Mouse (Mus musculus): Measurements from ENCODE around the gene Gucy1b1. TPM values are rescaled to one million over a fixed set of nuclear protein-coding genes. Genes with fewer than 3 reads are reported as not detected.

Gucy1b1 gene
- polyA plus RNA-seq, 1 experiment, result 2.4 TPM

- H3K36me3 ChIP-seq (ENCODE audit: control insufficient read depth, insufficient read depth, low read length), result no peaks in the 10 kb centered on the region
- 90% methylated on average over 1 of the region's 1 CpGs for WGBS
- TF ChIP-seq CTCF (IDR thresholded peaks at IDR 0.05; ENCODE audit: extremely low read depth, insufficient read length, insufficient replicate concordance, low read depth, low read length) (no peak), POLR2A (IDR thresholded peaks at IDR 0.05; ENCODE audit: low read depth, low read length) (no peak)
These were observed 67.5 kb downstream of the Gucy1b1 start for GRCm38 (mm10) chr3:82007002-82007401.

DNA sequence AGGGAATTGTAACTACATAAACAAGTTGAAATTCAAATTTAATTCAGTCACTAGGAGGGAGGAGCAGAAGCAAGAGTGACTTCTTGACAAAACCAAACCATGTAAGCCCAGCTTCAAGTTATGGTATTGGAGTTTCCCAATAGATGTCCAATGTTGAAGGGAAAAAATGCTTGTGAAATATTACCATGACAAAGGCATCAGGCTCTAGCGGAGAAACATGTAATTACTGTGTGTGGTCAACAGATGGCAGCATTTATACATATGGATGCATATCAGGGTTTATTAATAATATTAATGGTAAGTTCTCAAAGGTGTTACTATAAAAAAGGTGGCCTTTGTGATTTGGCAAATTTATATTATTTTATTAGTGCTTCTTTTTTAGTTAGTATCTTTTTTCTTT lies 78.5 kb downstream of the Gucy1b1 start:
- Histone ChIP-seq H3K4me3 (ENCODE audit: low read depth, low read length) (no peak overlapping the region), H3K27me3 (ENCODE audit: control insufficient read depth, insufficient read depth, low read length) (no peaks in the 10 kb centered on the region), H3K36me3 (ENCODE audit: control insufficient read depth, insufficient read depth, low read length) (no peaks in the 10 kb centered on the region), H3K27ac (ENCODE audit: insufficient read depth, low read depth, low read length) (no peak overlapping the region), H3K4me1 (ENCODE audit: control insufficient read depth, insufficient read depth, insufficient read length, low read length) (no peaks in the 10 kb centered on the region)
- WGBS, result 0% methylated on average over 1 of the region's 1 CpGs
- TF ChIP-seq CTCF (IDR thresholded peaks at IDR 0.05; ENCODE audit: extremely low read depth, insufficient read length, insufficient replicate concordance, low read depth, low read length) (no peak), POLR2A (IDR thresholded peaks at IDR 0.05; ENCODE audit: low read depth, low read length) (no peak)

More at GRCm38 (mm10) chr3:82007002-82007401, 67.5 kb downstream of the Gucy1b1 start:
- no peaks in the 10 kb centered on the region for H3K27me3 ChIP-seq (ENCODE audit: control insufficient read depth, insufficient read depth, low read length)
- H3K27ac ChIP-seq (ENCODE audit: insufficient read depth, low read depth, low read length), result no peak overlapping the region
- no peaks in the 10 kb centered on the region for H3K4me1 ChIP-seq (ENCODE audit: control insufficient read depth, insufficient read depth, insufficient read length, low read length)
- H3K4me3 ChIP-seq (ENCODE audit: low read depth, low read length), result no peak overlapping the region

GRCm38 (mm10) chr3:81995371-81995770 lies 79.1 kb downstream of the Gucy1b1 start:
- 23% methylated on average over 4 of the region's 4 CpGs for WGBS
- no peak overlapping the region for H3K27ac ChIP-seq (ENCODE audit: insufficient read depth, low read depth, low read length)
- H3K36me3 ChIP-seq (ENCODE audit: control insufficient read depth, insufficient read depth, low read length), result no peaks in the 10 kb centered on the region
- no peak for TF ChIP-seq CTCF (IDR thresholded peaks at IDR 0.05; ENCODE audit: extremely low read depth, insufficient read length, insufficient replicate concordance, low read depth, low read length)
- TF ChIP-seq POLR2A (IDR thresholded peaks at IDR 0.05; ENCODE audit: low read depth, low read length), result no peak
- no peak overlapping the region for H3K4me3 ChIP-seq (ENCODE audit: low read depth, low read length)
- H3K27me3 ChIP-seq (ENCODE audit: control insufficient read depth, insufficient read depth, low read length), result no peaks in the 10 kb centered on the region
- no peaks in the 10 kb centered on the region for H3K4me1 ChIP-seq (ENCODE audit: control insufficient read depth, insufficient read depth, insufficient read length, low read length)

DNA sequence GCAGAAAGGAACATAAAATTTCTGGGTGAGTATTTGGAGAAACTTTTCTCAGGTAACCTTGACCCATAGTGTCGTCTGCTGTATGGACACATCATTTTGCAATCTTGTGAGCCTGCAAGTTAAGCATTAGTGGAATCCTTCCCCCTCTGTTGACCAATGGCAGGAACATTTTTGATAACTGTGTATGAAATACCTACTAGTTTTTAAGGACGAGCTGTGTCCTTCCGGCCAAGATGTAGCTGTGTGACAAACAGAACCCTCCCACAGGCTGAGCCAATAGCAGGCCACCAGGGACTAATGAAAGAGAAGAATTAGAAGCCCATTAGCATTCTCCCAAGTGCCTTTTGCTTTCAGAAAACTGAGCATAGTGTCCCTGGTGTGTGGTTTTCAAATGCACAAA lies 84.0 kb downstream of the Gucy1b1 start:
- H3K27me3 ChIP-seq (ENCODE audit: control insufficient read depth, insufficient read depth, low read length), result no peaks in the 10 kb centered on the region
- 62% methylated on average over 3 of the region's 3 CpGs for WGBS
- no peak overlapping the region for H3K27ac ChIP-seq (ENCODE audit: insufficient read depth, low read depth, low read length)
- H3K4me3 ChIP-seq (ENCODE audit: low read depth, low read length), result no peak overlapping the region
- no peaks in the 10 kb centered on the region for H3K4me1 ChIP-seq (ENCODE audit: control insufficient read depth, insufficient read depth, insufficient read length, low read length)
- TF ChIP-seq POLR2A (IDR thresholded peaks at IDR 0.05; ENCODE audit: low read depth, low read length) (no peak), CTCF (IDR thresholded peaks at IDR 0.05; ENCODE audit: extremely low read depth, insufficient read length, insufficient replicate concordance, low read depth, low read length) (no peak)
- H3K36me3 ChIP-seq (ENCODE audit: control insufficient read depth, insufficient read depth, low read length), result no peaks in the 10 kb centered on the region

DNA sequence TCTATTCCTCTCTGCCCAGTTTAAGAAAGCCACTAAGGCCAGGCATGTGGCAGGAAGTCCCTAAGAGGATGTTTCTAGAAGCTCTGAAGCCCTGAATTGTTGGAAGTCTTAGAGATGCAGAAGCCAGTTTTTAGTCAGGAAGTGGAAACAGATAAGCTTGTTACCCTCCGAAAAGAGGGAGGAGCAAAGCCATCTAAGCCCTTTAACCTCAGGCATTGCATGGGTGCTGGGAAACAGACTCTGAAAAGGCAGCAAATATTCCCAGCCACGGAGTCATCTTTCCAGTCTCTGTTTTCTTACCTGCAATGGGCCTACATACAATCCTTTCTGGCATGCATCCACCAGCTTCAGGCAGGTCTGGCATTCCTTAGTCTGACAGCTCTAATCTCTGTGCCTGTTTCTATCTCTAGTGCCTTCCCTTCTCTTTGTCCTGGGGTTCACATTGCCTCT lies 84.8 kb downstream of the Gucy1b1 start:
- Histone ChIP-seq H3K27ac (ENCODE audit: insufficient read depth, low read depth, low read length) (no peak overlapping the region), H3K4me1 (ENCODE audit: control insufficient read depth, insufficient read depth, insufficient read length, low read length) (no peaks in the 10 kb centered on the region), H3K27me3 (ENCODE audit: control insufficient read depth, insufficient read depth, low read length) (no peaks in the 10 kb centered on the region), H3K4me3 (ENCODE audit: low read depth, low read length) (no peak overlapping the region), H3K36me3 (ENCODE audit: control insufficient read depth, insufficient read depth, low read length) (no peaks in the 10 kb centered on the region)
- TF ChIP-seq CTCF (IDR thresholded peaks at IDR 0.05; ENCODE audit: extremely low read depth, insufficient read length, insufficient replicate concordance, low read depth, low read length), result no peak
- TF ChIP-seq POLR2A (IDR thresholded peaks at IDR 0.05; ENCODE audit: low read depth, low read length), result no peak
- 27% methylated on average over 2 of the region's 2 CpGs for WGBS

GRCm38 (mm10) chr3:81987628-81988027 lies 86.9 kb downstream of the Gucy1b1 start:
- TF ChIP-seq CTCF (IDR thresholded peaks at IDR 0.05; ENCODE audit: extremely low read depth, insufficient read length, insufficient replicate concordance, low read depth, low read length), result no peak
- TF ChIP-seq POLR2A (IDR thresholded peaks at IDR 0.05; ENCODE audit: low read depth, low read length), result no peak
- H3K36me3 ChIP-seq (ENCODE audit: control insufficient read depth, insufficient read depth, low read length), result no peaks in the 10 kb centered on the region
- H3K4me3 ChIP-seq (ENCODE audit: low read depth, low read length), result no peak overlapping the region
- no peak overlapping the region for H3K27ac ChIP-seq (ENCODE audit: insufficient read depth, low read depth, low read length)
- no peaks in the 10 kb centered on the region for H3K4me1 ChIP-seq (ENCODE audit: control insufficient read depth, insufficient read depth, insufficient read length, low read length)
- WGBS, result 91% methylated on average over 3 of the region's 3 CpGs
- H3K27me3 ChIP-seq (ENCODE audit: control insufficient read depth, insufficient read depth, low read length), result no peaks in the 10 kb centered on the region

DNA sequence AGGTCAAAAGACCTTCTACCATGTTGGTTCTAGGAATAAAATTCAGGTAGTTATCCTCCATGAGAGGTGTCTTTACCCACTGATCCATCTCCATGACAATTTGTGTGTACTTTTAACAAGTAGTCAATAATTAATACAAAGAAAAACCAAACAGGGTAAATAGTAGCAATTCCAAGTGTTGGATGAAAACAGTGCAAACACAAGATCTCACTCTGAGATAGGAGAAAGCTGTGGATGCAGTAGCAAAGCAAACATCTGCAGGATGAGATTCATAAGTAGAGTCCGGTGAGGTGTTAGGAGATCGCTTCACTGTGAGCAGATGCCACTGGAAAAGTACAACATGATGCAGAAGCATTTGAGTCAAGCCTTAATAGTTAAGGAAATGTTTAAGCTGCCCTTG lies 88.4 kb downstream of the Gucy1b1 start:
- no peak for TF ChIP-seq CTCF (IDR thresholded peaks at IDR 0.05; ENCODE audit: extremely low read depth, insufficient read length, insufficient replicate concordance, low read depth, low read length)
- no peak for TF ChIP-seq POLR2A (IDR thresholded peaks at IDR 0.05; ENCODE audit: low read depth, low read length)
- no peaks in the 10 kb centered on the region for H3K4me1 ChIP-seq (ENCODE audit: control insufficient read depth, insufficient read depth, insufficient read length, low read length)
- H3K36me3 ChIP-seq (ENCODE audit: control insufficient read depth, insufficient read depth, low read length), result no peaks in the 10 kb centered on the region
- no peak overlapping the region for H3K4me3 ChIP-seq (ENCODE audit: low read depth, low read length)
- no peak overlapping the region for H3K27ac ChIP-seq (ENCODE audit: insufficient read depth, low read depth, low read length)
- WGBS, result 61% methylated on average over 2 of the region's 2 CpGs
- H3K27me3 ChIP-seq (ENCODE audit: control insufficient read depth, insufficient read depth, low read length), result no peaks in the 10 kb centered on the region

All from small intestine, adult 2 months (tissue).